Mouse (Mus musculus): ENCODE results near the gene Dnaic1.

Gene Dnaic1

GRCm38 (mm10) chr4:41569411-41569885 is at the start of gene Dnaic1, which contains the start of gene Fam219a:
Gene Dnaic1 (plus strand): TSS chr4:41569775.
Gene Fam219a (minus strand): TSS chr4:41569538.
- DNase-seq (ENCODE audit: extremely low read depth, low read depth): peak; percentile 92

- no peak for DNase-seq (ENCODE audit: extremely low read depth, low read depth)
These were observed 48.9 kb upstream of the Dnaic1 start for GRCm38 (mm10) chr4:41520641-41521040.

- no peak for DNase-seq (ENCODE audit: extremely low read depth, low read depth)
These were observed 47.4 kb upstream of the Dnaic1 start for GRCm38 (mm10) chr4:41522136-41522535.

GRCm38 (mm10) chr4:41522788-41523187 is 46.8 kb upstream of the Dnaic1 start:
- DNase-seq (ENCODE audit: extremely low read depth, low read depth): no peak

- DNase-seq (ENCODE audit: extremely low read depth, low read depth): no peak
These were observed 45.7 kb upstream of the Dnaic1 start for GRCm38 (mm10) chr4:41523839-41524238.

- DNase-seq (ENCODE audit: extremely low read depth, low read depth): no peak
These were observed 44.7 kb upstream of the Dnaic1 start for GRCm38 (mm10) chr4:41524829-41525228.

GRCm38 (mm10) chr4:41526553-41526952 is 43.0 kb upstream of the Dnaic1 start:
- no peak for DNase-seq (ENCODE audit: extremely low read depth, low read depth)

GRCm38 (mm10) chr4:41527076-41527475 is 42.5 kb upstream of the Dnaic1 start:
- no peak for DNase-seq (ENCODE audit: extremely low read depth, low read depth)

GRCm38 (mm10) chr4:41527996-41528395 is 41.6 kb upstream of the Dnaic1 start:
- DNase-seq (ENCODE audit: extremely low read depth, low read depth): no peak

GRCm38 (mm10) chr4:41532420-41532819 is 37.2 kb upstream of the Dnaic1 start:
- no peak for DNase-seq (ENCODE audit: extremely low read depth, low read depth)

GRCm38 (mm10) chr4:41534866-41535265 is 34.7 kb upstream of the Dnaic1 start:
- no peak for DNase-seq (ENCODE audit: extremely low read depth, low read depth)

GRCm38 (mm10) chr4:41542136-41542535 is 27.4 kb upstream of the Dnaic1 start:
- no peak for DNase-seq (ENCODE audit: extremely low read depth, low read depth)

GRCm38 (mm10) chr4:41545985-41546384 is 23.6 kb upstream of the Dnaic1 start:
- DNase-seq (ENCODE audit: extremely low read depth, low read depth): no peak

GRCm38 (mm10) chr4:41547086-41547485 is 22.5 kb upstream of the Dnaic1 start:
- no peak for DNase-seq (ENCODE audit: extremely low read depth, low read depth)

GRCm38 (mm10) chr4:41552529-41552928 is 17.0 kb upstream of the Dnaic1 start:
- DNase-seq (ENCODE audit: extremely low read depth, low read depth): no peak

GRCm38 (mm10) chr4:41553116-41553515 is 16.5 kb upstream of the Dnaic1 start:
- no peak for DNase-seq (ENCODE audit: extremely low read depth, low read depth)

- no peak for DNase-seq (ENCODE audit: extremely low read depth, low read depth)
These were observed 14.4 kb upstream of the Dnaic1 start for GRCm38 (mm10) chr4:41554994-41555663.

- DNase-seq (ENCODE audit: extremely low read depth, low read depth): no peak
These were observed 13.1 kb upstream of the Dnaic1 start for GRCm38 (mm10) chr4:41556311-41556953.

- no peak for DNase-seq (ENCODE audit: extremely low read depth, low read depth)
These were observed 12.5 kb upstream of the Dnaic1 start for GRCm38 (mm10) chr4:41557092-41557491.

- no peak for DNase-seq (ENCODE audit: extremely low read depth, low read depth)
These were observed 6.3 kb upstream of the Dnaic1 start for GRCm38 (mm10) chr4:41563297-41563696.

GRCm38 (mm10) chr4:41566123-41566522 is 3.5 kb upstream of the Dnaic1 start:
- no peak for DNase-seq (ENCODE audit: extremely low read depth, low read depth)

- DNase-seq (ENCODE audit: extremely low read depth, low read depth): no peak
These were observed 1.3 kb upstream of the Dnaic1 start for GRCm38 (mm10) chr4:41568239-41568638.

All from MEL-GATA-1-ER (cell line).